Mouse (Mus musculus) retina, adult 2 months (tissue): ENCODE measurements around the gene Bnc1.

Experiments
- DNase-seq: peaks from one replicate; pipeline ENCODE4 v3.0.0-alpha.2; 2012; ENCODE audit warnings: low read depth, low spot score

Gene Bnc1

GRCm38 (mm10) chr7:81974616-81975015 is 17.5 kb downstream of the Bnc1 start:
- no peak for DNase-seq

- no peak for DNase-seq
Observed at GRCm38 (mm10) chr7:81973939-81974338, 18.2 kb downstream of the Bnc1 start.

- DNase-seq, result no peak
Observed at GRCm38 (mm10) chr7:81973339-81973738, 18.8 kb downstream of the Bnc1 start.

GRCm38 (mm10) chr7:81968975-81969374 is 23.1 kb downstream of the Bnc1 start:
- DNase-seq, result no peak

GRCm38 (mm10) chr7:81968451-81968850 is 23.6 kb downstream of the Bnc1 start:
- no peak for DNase-seq

- DNase-seq, result no peak
Observed at GRCm38 (mm10) chr7:81966195-81966594, 25.9 kb downstream of the Bnc1 start.

- DNase-seq, result peak; percentile 38
Observed at GRCm38 (mm10) chr7:81959704-81960103, 32.4 kb downstream of the Bnc1 start.

GRCm38 (mm10) chr7:81954208-81954846 is 37.8 kb downstream of the Bnc1 start:
- DNase-seq, result no peak

- DNase-seq, result no peak
Observed at GRCm38 (mm10) chr7:81950499-81950898, 41.6 kb downstream of the Bnc1 start.

- DNase-seq, result no peak
Observed at GRCm38 (mm10) chr7:81945398-81945797, 46.7 kb downstream of the Bnc1 start.

GRCm38 (mm10) chr7:81934806-81935205 is 57.3 kb downstream of the Bnc1 start:
- no peak for DNase-seq

GRCm38 (mm10) chr7:81934267-81934745 is 57.8 kb downstream of the Bnc1 start, which contains the start of gene Hdgfl3:
Hdgfl3 (minus strand) TSS chr7:81934473.
- peak; percentile 78 for DNase-seq

GRCm38 (mm10) chr7:81933601-81934266 is 58.4 kb downstream of the Bnc1 start:
- peak; percentile 44 for DNase-seq

- DNase-seq, result no peak
Observed at GRCm38 (mm10) chr7:81933061-81933600, 59.0 kb downstream of the Bnc1 start.

GRCm38 (mm10) chr7:81932521-81933045 is 59.5 kb downstream of the Bnc1 start:
- no peak for DNase-seq

- no peak for DNase-seq
Observed at GRCm38 (mm10) chr7:81928998-81929397, 63.1 kb downstream of the Bnc1 start.

- DNase-seq, result no peak
Observed at GRCm38 (mm10) chr7:81921379-81921952, 70.6 kb downstream of the Bnc1 start.

- no peak for DNase-seq
Observed at GRCm38 (mm10) chr7:81920314-81920713, 71.8 kb downstream of the Bnc1 start.

- DNase-seq, result no peak
Observed at GRCm38 (mm10) chr7:81918316-81918715, 73.8 kb downstream of the Bnc1 start.
